Mouse (Mus musculus): ENCODE measurements around the gene Afap1l2.

DNA sequence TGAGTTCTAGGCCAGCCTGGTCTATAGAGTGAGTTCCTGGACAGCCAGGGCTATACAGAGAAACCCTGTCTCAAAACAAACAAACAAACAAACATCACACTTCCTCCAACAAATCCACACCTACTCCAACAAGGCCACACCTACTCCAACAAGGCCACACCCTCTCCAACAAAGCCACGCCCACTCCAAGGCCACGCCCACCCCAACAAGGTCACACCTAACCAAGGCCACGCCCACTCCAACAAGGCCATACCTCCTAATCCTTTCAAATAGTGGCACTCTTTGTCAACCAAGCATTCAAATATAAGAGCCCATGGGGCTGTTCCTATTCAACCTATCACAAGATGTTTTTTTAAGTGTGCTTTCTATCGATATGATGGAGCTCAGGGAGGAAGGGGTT lies 18.5 kb upstream of the Afap1l2 start:
- TF ChIP-seq EP300 (IDR thresholded peaks at IDR 0.05; ENCODE audit: low read depth) (no peak), CTCF (IDR thresholded peaks at IDR 0.05; ENCODE audit: low read depth) (no peak)
